Mouse (Mus musculus): ENCODE measurements at regions not wholly inside any gene's neighbourhood (a gene's known extent, or its start where the extent isn't known, plus 50 kb on each side); places are given as distances from the start of the nearest gene placed in this dataset.

DNA sequence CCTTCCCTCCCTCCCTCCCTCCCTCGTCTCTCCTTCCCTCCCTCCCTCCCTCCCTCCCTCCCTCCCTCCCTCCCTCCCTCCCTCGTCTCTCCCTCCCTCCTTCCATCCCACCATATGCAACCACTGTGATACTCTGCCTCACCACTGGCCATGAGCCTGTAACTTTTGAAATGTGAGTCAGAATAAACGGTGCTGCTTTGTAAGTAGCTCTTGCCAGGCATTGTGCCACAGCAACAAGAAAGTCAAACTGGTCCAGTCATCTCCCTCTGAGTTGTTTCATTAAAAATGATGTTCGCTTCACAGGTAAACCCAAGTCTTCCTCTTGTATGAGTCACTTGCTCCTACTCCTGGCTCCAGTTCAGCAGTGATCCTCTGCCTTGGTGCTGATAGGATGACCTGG is 85.1 kb upstream of the Otud4 start:
- no peaks in the 10 kb centered on the region for H3K36me3 ChIP-seq (replicated peaks)
- H3K4me3 ChIP-seq: no peak overlapping the region
- no peak overlapping the region for H3K4me2 ChIP-seq
- no peaks in the 10 kb centered on the region for H3K9me3 ChIP-seq
- no peak overlapping the region for H3K9ac ChIP-seq
- H3K27ac ChIP-seq: no peak overlapping the region
- no peak for ATAC-seq (replicated peaks)
- 90% methylated on average over 2 of the region's 4 CpGs for WGBS
- no peaks in the 10 kb centered on the region for H3K4me1 ChIP-seq
- H3K27me3 ChIP-seq (replicated peaks): no peaks in the 10 kb centered on the region

GRCm38 (mm10) chr8:79550151-79550550 is 89.3 kb upstream of the Otud4 start:
- 87% methylated on average over 2 of the region's 2 CpGs for WGBS
- H3K9ac ChIP-seq: no peak overlapping the region
- no peaks in the 10 kb centered on the region for H3K9me3 ChIP-seq
- H3K27me3 ChIP-seq (replicated peaks): no peaks in the 10 kb centered on the region
- no peaks in the 10 kb centered on the region for H3K4me1 ChIP-seq
- no peaks in the 10 kb centered on the region for H3K36me3 ChIP-seq (replicated peaks)
- H3K4me2 ChIP-seq: no peak overlapping the region
- no peak overlapping the region for H3K4me3 ChIP-seq
- ATAC-seq (replicated peaks): no peak
- no peak overlapping the region for H3K27ac ChIP-seq

DNA sequence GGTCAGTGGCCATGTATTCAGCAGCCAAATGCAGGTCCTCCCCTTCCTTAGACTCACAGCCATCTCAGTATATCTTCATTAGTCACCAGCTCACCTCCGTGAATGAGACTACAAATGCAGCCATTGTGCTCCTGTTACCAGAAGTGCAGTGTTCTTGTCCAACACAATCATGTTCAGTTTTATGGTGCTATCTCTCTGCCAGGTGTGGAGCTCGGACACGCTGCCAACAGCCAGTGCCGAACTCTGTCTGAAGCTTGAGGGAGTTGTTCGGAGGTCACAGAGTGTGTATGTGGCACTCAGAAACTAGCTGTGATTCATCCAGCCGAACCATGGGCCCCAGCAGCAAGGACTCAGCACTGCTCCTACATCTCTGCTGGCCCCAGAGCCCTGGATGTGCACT is 91.3 kb upstream of the Otud4 start:
- 85% methylated on average over 6 of the region's 6 CpGs for WGBS
- no peaks in the 10 kb centered on the region for H3K27me3 ChIP-seq (replicated peaks)

DNA sequence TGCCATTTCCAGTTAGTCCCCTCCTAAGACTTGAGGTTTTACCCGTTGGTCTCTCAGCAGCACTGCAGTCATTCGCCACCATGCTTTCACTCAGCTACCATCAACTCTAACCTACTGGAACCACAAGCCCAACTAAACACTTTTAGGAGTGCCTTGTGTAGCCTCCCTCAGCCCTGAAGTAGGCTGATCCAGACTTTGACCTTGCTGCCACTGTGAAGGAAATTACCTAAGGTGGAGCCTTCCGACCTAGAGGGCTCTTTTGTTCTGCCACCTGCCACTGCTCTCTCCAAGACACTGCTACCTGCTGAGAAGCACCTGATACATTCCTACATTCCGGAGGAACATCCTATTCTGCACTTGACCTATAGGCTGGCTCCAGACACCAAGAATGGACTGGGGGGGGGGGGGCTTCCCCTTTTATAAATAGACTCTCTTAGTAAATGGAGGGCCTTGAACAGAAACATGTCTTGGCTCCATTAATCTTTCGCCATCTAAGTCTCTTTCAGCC is 93.5 kb upstream of the Otud4 start:
- Histone ChIP-seq H3K27ac (no peak overlapping the region), H3K9me3 (no peaks in the 10 kb centered on the region), H3K9ac (no peak overlapping the region), H3K27me3 (replicated peaks) (no peaks in the 10 kb centered on the region), H3K4me3 (no peak overlapping the region), H3K4me2 (no peak overlapping the region), H3K36me3 (replicated peaks) (no peaks in the 10 kb centered on the region), H3K4me1 (no peaks in the 10 kb centered on the region)
- ATAC-seq (replicated peaks): no peak
- WGBS: 81% methylated on average over 5 of the region's 5 CpGs

More for the DNA sequence above, 91.3 kb upstream of the Otud4 start:
- H3K36me3 ChIP-seq (replicated peaks): no peaks in the 10 kb centered on the region
- H3K27ac ChIP-seq: no peak overlapping the region
- no peak overlapping the region for H3K4me2 ChIP-seq
- no peaks in the 10 kb centered on the region for H3K9me3 ChIP-seq
- no peak overlapping the region for H3K4me3 ChIP-seq
- H3K4me1 ChIP-seq: no peaks in the 10 kb centered on the region
- H3K9ac ChIP-seq: no peak overlapping the region
- ATAC-seq (replicated peaks): no peak

GRCm38 (mm10) chr8:79542461-79542860 is 97.0 kb upstream of the Otud4 start:
- Histone ChIP-seq H3K9me3 (no peaks in the 10 kb centered on the region), H3K9ac (no peak overlapping the region), H3K4me2 (no peak overlapping the region), H3K27ac (no peak overlapping the region), H3K36me3 (replicated peaks) (no peaks in the 10 kb centered on the region), H3K27me3 (replicated peaks) (no peaks in the 10 kb centered on the region), H3K4me1 (no peaks in the 10 kb centered on the region), H3K4me3 (no peak overlapping the region)
- WGBS: 65% methylated on average over 2 of the region's 2 CpGs
- no peak for ATAC-seq (replicated peaks)

- WGBS: 85% methylated on average over 4 of the region's 4 CpGs
- Histone ChIP-seq H3K4me3 (no peak overlapping the region), H3K27me3 (replicated peaks) (no peaks in the 10 kb centered on the region), H3K36me3 (replicated peaks) (no peaks in the 10 kb centered on the region), H3K9ac (no peak overlapping the region), H3K4me1 (no peaks in the 10 kb centered on the region), H3K27ac (no peak overlapping the region), H3K4me2 (no peak overlapping the region), H3K9me3 (no peaks in the 10 kb centered on the region)
- ATAC-seq (replicated peaks): no peak
Observed at GRCm38 (mm10) chr8:79540053-79540452, 99.4 kb upstream of the Otud4 start.

GRCm38 (mm10) chr8:79534271-79534889 is 105.0 kb upstream of the Otud4 start:
- H3K4me3 ChIP-seq: no peak overlapping the region

GRCm38 (mm10) chr8:79529556-79529955 is 109.9 kb upstream of the Otud4 start:
- WGBS: 25% methylated on average over 4 of the region's 4 CpGs
- H3K4me1 ChIP-seq: no peaks in the 10 kb centered on the region
- H3K9me3 ChIP-seq: no peaks in the 10 kb centered on the region
- ATAC-seq (replicated peaks): no peak
- no peaks in the 10 kb centered on the region for H3K36me3 ChIP-seq (replicated peaks)
- no peak overlapping the region for H3K9ac ChIP-seq
- H3K4me3 ChIP-seq: no peak overlapping the region
- no peak overlapping the region for H3K27ac ChIP-seq
- no peaks in the 10 kb centered on the region for H3K27me3 ChIP-seq (replicated peaks)
- H3K4me2 ChIP-seq: no peak overlapping the region

More at GRCm38 (mm10) chr8:79534271-79534889, 105.0 kb upstream of the Otud4 start:
- H3K9me3 ChIP-seq: no peaks in the 10 kb centered on the region
- no peak overlapping the region for H3K9ac ChIP-seq
- H3K4me1 ChIP-seq: no peaks in the 10 kb centered on the region
- H3K36me3 ChIP-seq (replicated peaks): no peaks in the 10 kb centered on the region
- no peaks in the 10 kb centered on the region for H3K27me3 ChIP-seq (replicated peaks)
- ATAC-seq (replicated peaks): no peak
- WGBS: 81% methylated on average over 12 of the region's 12 CpGs
- no peak overlapping the region for H3K27ac ChIP-seq
- H3K4me2 ChIP-seq: no peak overlapping the region

DNA sequence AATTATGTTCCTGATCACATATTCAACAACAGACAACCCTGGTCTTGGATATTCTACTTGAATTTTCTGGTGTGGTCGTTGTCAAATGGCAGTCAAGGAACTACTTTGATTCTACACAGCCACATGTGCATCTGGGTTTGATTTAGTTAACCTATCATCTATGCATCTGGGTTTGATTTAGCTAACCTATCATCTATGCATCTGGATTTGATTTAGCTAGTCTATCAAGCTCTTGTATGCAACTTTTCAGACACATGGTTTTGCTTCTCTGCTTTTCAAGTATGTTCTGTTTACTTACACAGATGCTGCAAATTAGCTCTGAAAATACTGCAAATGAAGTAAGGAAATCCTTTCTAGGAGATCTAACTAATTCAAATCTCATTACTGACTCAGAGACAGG is 117.4 kb upstream of the Otud4 start:
- no peak for ATAC-seq (replicated peaks)

GRCm38 (mm10) chr8:79518966-79519365 is 119.6 kb upstream of the Smad1 start:
- H3K36me3 ChIP-seq (replicated peaks): no peaks in the 10 kb centered on the region
- WGBS: 87% methylated on average over 4 of the region's 4 CpGs
- H3K4me2 ChIP-seq: no peak overlapping the region
- no peak overlapping the region for H3K4me3 ChIP-seq
- no peaks in the 10 kb centered on the region for H3K9me3 ChIP-seq
- no peaks in the 10 kb centered on the region for H3K27me3 ChIP-seq (replicated peaks)
- no peak for ATAC-seq (replicated peaks)
- no peak overlapping the region for H3K9ac ChIP-seq
- H3K27ac ChIP-seq: no peak overlapping the region
- no peaks in the 10 kb centered on the region for H3K4me1 ChIP-seq

More for the DNA sequence above, 117.4 kb upstream of the Otud4 start:
- H3K27ac ChIP-seq: no peak overlapping the region
- H3K36me3 ChIP-seq (replicated peaks): no peaks in the 10 kb centered on the region
- H3K4me3 ChIP-seq: no peak overlapping the region
- no peaks in the 10 kb centered on the region for H3K9me3 ChIP-seq
- H3K27me3 ChIP-seq (replicated peaks): no peaks in the 10 kb centered on the region
- no peak overlapping the region for H3K9ac ChIP-seq
- no peak overlapping the region for H3K4me2 ChIP-seq
- WGBS: 73% methylated on average over 1 of the region's 1 CpGs
- H3K4me1 ChIP-seq: no peaks in the 10 kb centered on the region

- no peak overlapping the region for H3K4me3 ChIP-seq
- H3K27me3 ChIP-seq (replicated peaks): no peaks in the 10 kb centered on the region
- no peaks in the 10 kb centered on the region for H3K4me1 ChIP-seq
- H3K9ac ChIP-seq: no peak overlapping the region
- no peak overlapping the region for H3K4me2 ChIP-seq
- no peak for ATAC-seq (replicated peaks)
- 88% methylated on average over 6 of the region's 6 CpGs for WGBS
- H3K36me3 ChIP-seq (replicated peaks): no peaks in the 10 kb centered on the region
- no peak overlapping the region for H3K27ac ChIP-seq
- H3K9me3 ChIP-seq: 0 out of 2 replicates have a peak, but pooled peaks cover 2% of the 10 kb centered on the region
Observed at GRCm38 (mm10) chr8:79515282-79515783, 116.0 kb upstream of the Smad1 start.

GRCm38 (mm10) chr8:79514655-79515278 is 115.4 kb upstream of the Smad1 start:
- no peak overlapping the region for H3K4me3 ChIP-seq
- no peaks in the 10 kb centered on the region for H3K4me1 ChIP-seq
- no peak for ATAC-seq (replicated peaks)
- no peak overlapping the region for H3K4me2 ChIP-seq
- H3K36me3 ChIP-seq (replicated peaks): no peaks in the 10 kb centered on the region
- no peak overlapping the region for H3K9ac ChIP-seq
- H3K27me3 ChIP-seq (replicated peaks): no peaks in the 10 kb centered on the region
- WGBS: 77% methylated on average over 4 of the region's 4 CpGs
- no peak overlapping the region for H3K27ac ChIP-seq
- 0 out of 2 replicates have a peak, but pooled peaks cover 2% of the 10 kb centered on the region for H3K9me3 ChIP-seq

DNA sequence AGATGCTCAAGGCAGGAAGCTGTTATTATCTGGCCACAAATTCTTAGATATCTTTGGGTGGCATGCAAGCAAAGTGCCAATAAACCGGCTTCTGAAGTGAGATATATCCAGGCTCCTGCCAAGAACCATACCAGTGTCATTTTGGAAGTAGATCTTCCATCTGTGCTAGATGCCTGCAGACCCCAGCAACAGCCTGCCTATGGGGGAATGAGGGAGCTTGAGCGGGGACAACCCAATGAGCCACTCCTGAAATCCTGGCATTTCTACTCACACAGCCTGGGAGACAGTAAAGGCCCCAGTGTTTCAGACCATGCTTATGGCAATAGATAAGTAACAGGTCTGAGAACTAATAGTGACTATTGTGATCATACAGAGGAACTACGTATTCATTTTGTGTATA is 109.3 kb upstream of the Smad1 start:
- no peak overlapping the region for H3K4me3 ChIP-seq
- 0 out of 2 replicates have a peak, but pooled peaks cover 2% of the 10 kb centered on the region for H3K9me3 ChIP-seq
- no peak overlapping the region for H3K27ac ChIP-seq
- no peaks in the 10 kb centered on the region for H3K36me3 ChIP-seq (replicated peaks)
- ATAC-seq (replicated peaks): no peak
- no peaks in the 10 kb centered on the region for H3K4me1 ChIP-seq
- 97% methylated on average over 3 of the region's 3 CpGs for WGBS
- H3K4me2 ChIP-seq: no peak overlapping the region
- H3K27me3 ChIP-seq (replicated peaks): no peaks in the 10 kb centered on the region
- H3K9ac ChIP-seq: no peak overlapping the region
